Mouse (Mus musculus): ENCODE results near the gene Ccdc117. TPM values are rescaled to one million over a fixed set of nuclear protein-coding genes. Genes with fewer than 3 reads are reported as not detected.

Ccdc117 gene
- total RNA-seq, 1 experiment from 2014 or later: 41.7 TPM

DNA sequence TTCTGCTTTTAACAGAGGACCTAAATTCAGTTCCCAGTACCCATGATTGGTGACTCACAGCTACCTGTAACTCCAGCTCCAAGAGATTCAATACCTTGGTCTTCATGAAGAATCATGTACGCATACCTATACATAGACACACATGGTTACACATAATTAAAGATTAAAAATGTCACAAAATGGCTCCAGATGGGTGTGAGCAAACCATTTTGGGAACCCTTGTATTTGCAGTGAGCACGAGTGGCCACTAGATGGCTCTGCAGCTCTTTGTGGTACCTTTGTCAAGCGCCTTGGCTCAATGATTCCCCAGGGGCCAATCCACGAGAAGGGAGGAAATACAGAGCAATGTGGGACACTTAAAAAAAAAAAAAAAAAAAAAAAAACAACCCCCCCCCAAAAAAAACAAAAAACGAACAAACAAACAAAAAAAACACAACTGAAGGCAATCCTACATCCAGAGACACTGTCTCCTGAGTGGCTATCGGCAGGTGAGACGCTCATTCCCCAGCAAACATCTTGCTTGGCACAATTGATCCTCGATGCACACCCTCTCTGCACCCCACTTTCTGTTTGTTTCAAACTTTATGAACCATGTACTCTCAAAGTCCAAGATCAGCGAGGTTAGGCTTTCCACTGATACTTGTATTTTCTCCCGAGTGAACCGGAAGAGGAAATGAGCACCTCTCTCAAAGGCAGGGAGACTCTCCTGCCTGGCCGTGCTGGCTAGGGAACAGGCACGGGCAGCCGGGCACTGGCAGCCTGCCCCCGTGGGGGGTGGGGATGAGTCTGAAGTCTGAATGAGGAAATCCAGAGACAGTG lies 56.6 kb downstream of the Ccdc117 start:
- ATAC-seq (replicated peaks; ENCODE audit: low read depth, poor library complexity, severe bottlenecking): peak; percentile 98

DNA sequence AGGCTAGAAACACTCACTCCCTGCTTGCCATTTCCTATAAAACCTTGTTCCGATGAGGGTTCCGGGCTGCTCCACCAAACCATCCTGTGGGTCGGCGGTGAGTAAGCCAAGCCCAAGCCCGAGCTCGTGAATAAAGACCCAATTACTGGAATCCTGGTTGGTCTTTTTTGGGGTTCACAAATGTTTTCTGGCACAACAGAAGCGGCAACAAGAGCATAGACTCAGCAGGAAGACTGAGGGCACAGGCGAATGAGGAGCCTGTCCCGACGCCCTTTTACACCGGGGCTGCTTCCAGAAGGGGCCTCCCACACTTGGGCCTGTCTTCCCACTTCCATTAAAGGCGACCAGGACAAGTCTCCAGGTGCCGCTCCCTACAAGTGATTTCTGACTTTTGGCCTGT lies 59.4 kb downstream of the Ccdc117 start:
- ATAC-seq (replicated peaks; ENCODE audit: low read depth, poor library complexity, severe bottlenecking): no peak

Other genes starting within 250 kb of the Ccdc117 start
- gene Znrf3, start 97.3 kb downstream of the Ccdc117 start, total RNA-seq (2017): 6.2 TPM in 2 replicates
- 58.4 and 72.0 TPM in 2 replicates for gene Xbp1, start 21.5 kb downstream of the Ccdc117 start, total RNA-seq (2017)
- gene Ankrd36, start 27.5 kb upstream of the Ccdc117 start, total RNA-seq (2017): not detected in 2 replicates
- 38.7 and 82.1 TPM in 2 replicates for gene Mrps24, start 173.5 kb upstream of the Ccdc117 start, total RNA-seq (2017)
- 7.4 and 10.5 TPM in 2 replicates for gene Urgcp, start 220.2 kb upstream of the Ccdc117 start, total RNA-seq (2017)
- gene Dbnl, start 246.3 kb upstream of the Ccdc117 start, total RNA-seq (2017): 72.8 and 77.1 TPM in 2 replicates

Data from common myeloid progenitor, adult 5-6 weeks (primary cell).